In genomic region chr12:108902940-108903339, GRCm38 (mm10) we compare ENCODE assay signal across 8 mouse cellular contexts. TPM values are rescaled to one million over a fixed set of nuclear protein-coding genes. Genes with fewer than 3 reads are reported as not detected.
DNase-seq lines count a peak whose midpoint lies in the region; ATAC-seq and TF ChIP-seq lines count a peak whose summit lies in the region.

No protein-coding gene starts in this region.

- H3K4me3 ChIP-seq in kidney, embryonic 16.5 days (ENCODE audit: low read length), result no peak overlapping the region
- H3K4me3 ChIP-seq in bone marrow macrophage, adult 2 months (ENCODE audit: insufficient read depth, low read length), result no peak overlapping the region
- H3K4me3 ChIP-seq in forebrain, embryonic 10.5 days, result no peak overlapping the region

- TF ChIP-seq CTCF in bone marrow macrophage, adult 2 months (IDR thresholded peaks at IDR 0.05; ENCODE audit: low read depth, low read length), result peak; percentile 58

- H3K9ac ChIP-seq in kidney, embryonic 16.5 days (replicated peaks; ENCODE audit: low read length), result no peak overlapping the region

- no peaks in the 10 kb centered on the region for H3K9me3 ChIP-seq in kidney, embryonic 16.5 days (ENCODE audit: low read length)
- no peaks in the 10 kb centered on the region for H3K9me3 ChIP-seq in forebrain, embryonic 10.5 days

- intact Hi-C loops in heart, postnatal 25 days (cut with DNase I), result loop anchor here (10.0 kb wide), 2 partner anchors 412 to 1472 kb away; no protein-coding TSS in a partner anchor

- no peak overlapping the region for H3K27ac ChIP-seq in kidney, embryonic 16.5 days (ENCODE audit: low read length)
- no peak overlapping the region for H3K27ac ChIP-seq in bone marrow macrophage, adult 2 months (ENCODE audit: insufficient read depth, low read depth, low read length)
- H3K27ac ChIP-seq in forebrain, embryonic 10.5 days, result no peak overlapping the region

- H3K27me3 ChIP-seq in kidney, embryonic 16.5 days (ENCODE audit: insufficient read depth, low read length), result no peaks in the 10 kb centered on the region
- H3K27me3 ChIP-seq in forebrain, embryonic 10.5 days (ENCODE audit: poor library complexity, severe bottlenecking), result peaks cover 17% of the 10 kb centered on the region

- WGBS in kidney, embryonic 16.5 days, result 11% methylated on average over 8 of the region's 8 CpGs
- 22% methylated on average over 8 of the region's 8 CpGs for WGBS in forebrain, embryonic 10.5 days

- no peak overlapping the region for H3K4me2 ChIP-seq in kidney, embryonic 16.5 days (replicated peaks; ENCODE audit: low read depth, low read length)

- TF ChIP-seq POLR2A in bone marrow macrophage, adult 2 months (IDR thresholded peaks at IDR 0.05; ENCODE audit: borderline replicate concordance, low read depth, low read length), result no peak

- 0 out of 2 replicates have a peak, but pooled peaks cover 3% of the 10 kb centered on the region for H3K36me3 ChIP-seq in kidney, embryonic 16.5 days (ENCODE audit: insufficient read depth, low read length)
- peaks cover 9% of the 10 kb centered on the region; the same call in 1 of the 2 replicates for H3K36me3 ChIP-seq in forebrain, embryonic 10.5 days (replicated peaks)

- peaks cover 20% of the 10 kb centered on the region for H3K4me1 ChIP-seq in kidney, embryonic 16.5 days (ENCODE audit: insufficient read depth, low read length)
- peaks cover 6% of the 10 kb centered on the region; the same call in 1 of the 2 replicates for H3K4me1 ChIP-seq in bone marrow macrophage, adult 2 months (ENCODE audit: control insufficient read depth, insufficient read depth, low read length)
- H3K4me1 ChIP-seq in forebrain, embryonic 10.5 days, result peaks cover 26% of the 10 kb centered on the region

- ATAC-seq in kidney, embryonic 16.5 days (ENCODE audit: low FRiP score, low TSS enrichment), result no peak
- peak; percentile 95 for ATAC-seq in megakaryocyte progenitor cell, adult 5-6 weeks (replicated peaks; ENCODE audit: poor library complexity)

- DNase-seq in kidney, adult 18-20 months, result peak; percentile 45
- DNase-seq in forebrain, embryonic 10.5 days (ENCODE audit: extremely low spot score, low spot score), result peak; percentile 63
- peak; percentile 20 for DNase-seq in heart, postnatal 25 days (ENCODE audit: low spot score)
- DNase-seq in left cerebral cortex, adult 8-10 months (ENCODE audit: low spot score in 2 of 2), result peak; percentile 51 to 81
- DNase-seq in skeletal muscle tissue, adult 2 months (ENCODE audit: low read depth, low spot score), result peak; percentile 45

RNA-seq across cellular contexts. Expression of gene Wars, which starts 9.0 kb away (rescaled TPM):
- polyA plus RNA-seq in kidney, embryonic 16.5 days (2015; fragmentation: Nextera tagmentation; extraction: Ambion mirVana), result 94.6 and 98.5 TPM in 2 replicates
- polyA plus RNA-seq in bone marrow macrophage, adult 2 months (2012; ENCODE audit: insufficient read depth, insufficient read length, missing spikeins), result 20.5 and 24.8 TPM in 2 replicates
- 152 and 157 TPM in 2 replicates for polyA plus RNA-seq in forebrain, embryonic 10.5 days (2016; fragmentation: Nextera tagmentation; extraction: Ambion mirVana)
- total RNA-seq in heart, postnatal 25 days (2021), result 10 to 100 TPM; 33.6 to 35.8 TPM
- total RNA-seq in left cerebral cortex, adult 8-10 months (2022), result 10 to 100 TPM; 76.5 to 92.1 (median 83.0) TPM
- 25.1 and 32.0 TPM in 2 replicates for total RNA-seq in megakaryocyte progenitor cell, adult 5-6 weeks (2015)
- 53.3 and 59.3 TPM in 2 replicates for total RNA-seq in megakaryocyte progenitor cell, adult 5-6 weeks (2017)

RNA-seq across cellular contexts. Expression of gene Wdr25, which starts 9.5 kb away (rescaled TPM):
- 8.9 and 9.9 TPM in 2 replicates for polyA plus RNA-seq in kidney, embryonic 16.5 days (2015; fragmentation: Nextera tagmentation; extraction: Ambion mirVana)
- 4.5 and 4.6 TPM in 2 replicates for polyA plus RNA-seq in bone marrow macrophage, adult 2 months (2012; ENCODE audit: insufficient read depth, insufficient read length, missing spikeins)
- 9.4 and 9.9 TPM in 2 replicates for polyA plus RNA-seq in forebrain, embryonic 10.5 days (2016; fragmentation: Nextera tagmentation; extraction: Ambion mirVana)
- total RNA-seq in heart, postnatal 25 days (2021), result 1 to 10 TPM; 3.9 TPM
- total RNA-seq in left cerebral cortex, adult 8-10 months (2022), result 10 to 100 TPM in 2 of 4 experiments, 1 to 10 TPM in 2; 7.9 to 12.9 (median 10.2) TPM
- 2.1 and 3.0 TPM in 2 replicates for total RNA-seq in megakaryocyte progenitor cell, adult 5-6 weeks (2015)
- 3.9 and 4.7 TPM in 2 replicates for total RNA-seq in megakaryocyte progenitor cell, adult 5-6 weeks (2017)
